Mouse (Mus musculus) gastrocnemius, adult 2 months (tissue): ENCODE results near the gene Eif2b1. TPM values are rescaled to one million over a fixed set of nuclear protein-coding genes. Genes with fewer than 3 reads are reported as not detected.
A peak's percentile ranks its signal among the peaks of the same experiment; 100 is the strongest.
"Not testable (repeated sequence)": the region's sequence is repeated elsewhere in the genome, so short reads cannot be mapped to it uniquely, and the experiment has no call there.

Source experiments
- DNase-seq: peaks from one replicate; pipeline ENCODE4 v3.0.0; 2022
- H3K27ac ChIP-seq: fragments of 200-600 bp; 2 replicates; pipeline ENCODE4 v1.8.1; 2022; ENCODE audit warnings: mild to moderate bottlenecking
- H3K4me3 ChIP-seq: fragments of 200-600 bp; 2 replicates; pipeline ENCODE4 v1.8.1; 2022; ENCODE audit warnings: mild to moderate bottlenecking, moderate library complexity
- CTCF ChIP-seq: fragments of 200-600 bp; IDR thresholded peaks from 2 replicates; pipeline ENCODE4 v1.8.1; 2022; ENCODE audit warnings: antibody characterized with exemption, mild to moderate bottlenecking, moderate library complexity
- intact Hi-C: fragments of 180-260 bp; cut with DNase I; formaldehyde crosslinking; loops from one replicate; pipeline ENCODE4 v1.15.1; 2025
- long read RNA-seq, 2 experiments: library from polyadenylated mRNA; stranded (forward); transcript quantifications; one replicate each; pipeline ENCODE4 v2.0.0; 2021
- total RNA-seq, 2 experiments: library from RNA; stranded (reverse); gene quantifications; 2 replicates each; pipeline ENCODE4 v1.2.3; 2021

Gene Eif2b1
- 10 to 100 TPM; 36.7 to 38.5 TPM for total RNA-seq
- long read RNA-seq, experiment 1, transcript Eif2b1-201 (9 exons, 2,013 nt), result major isoform, 64 of 69 reads
- long read RNA-seq, experiment 1, partial matches to known transcripts, result 0 of 69 reads
- long read RNA-seq, experiment 1, other reads (novel, unspliced or antisense), result 5 of 69 reads
- long read RNA-seq, experiment 2, transcript Eif2b1-201 (9 exons, 2,013 nt), result major isoform, 72 of 74 reads
- long read RNA-seq, experiment 2, partial matches to known transcripts, result 0 of 74 reads
- long read RNA-seq, experiment 2, other reads (novel, unspliced or antisense), result 2 of 74 reads

- DNase-seq, result peak; percentile 96
- Histone ChIP-seq H3K4me3 (peak within 1 kb of the TSS; percentile 90), H3K27ac (peak within 1 kb of the TSS; percentile 91)
- intact Hi-C loops, result no loop called here
- TF ChIP-seq CTCF, result 0 out of 2 replicates have a peak, but pooled peaks have one; percentile 4
These were observed at the start of gene Eif2b1, which contains the start of gene Gtf2h3 for GRCm38 (mm10) chr5:124578633-124579317. TSS of gene Eif2b1 (minus strand) at chr5:124579131. TSS of gene Gtf2h3 (plus strand) at chr5:124579140.

GRCm38 (mm10) chr5:124624291-124624690 is 45.4 kb upstream of the Eif2b1 start:
- DNase-seq, result no peak
- H3K4me3 ChIP-seq, result no peak overlapping the region
- H3K27ac ChIP-seq, result no peak overlapping the region
- no peak for TF ChIP-seq CTCF
- intact Hi-C loops, result no loop called here

GRCm38 (mm10) chr5:124622890-124623289 is 44.0 kb upstream of the Eif2b1 start:
- no peak overlapping the region for H3K27ac ChIP-seq
- no peak for TF ChIP-seq CTCF
- no peak for DNase-seq
- H3K4me3 ChIP-seq, result no peak overlapping the region
- intact Hi-C loops, result no loop called here

- Histone ChIP-seq H3K4me3 (no peak overlapping the region), H3K27ac (no peak overlapping the region)
- DNase-seq, result no peak
- no peak for TF ChIP-seq CTCF
- intact Hi-C loops, result no loop called here
These were observed 42.4 kb upstream of the Eif2b1 start for GRCm38 (mm10) chr5:124621362-124621761.

DNA sequence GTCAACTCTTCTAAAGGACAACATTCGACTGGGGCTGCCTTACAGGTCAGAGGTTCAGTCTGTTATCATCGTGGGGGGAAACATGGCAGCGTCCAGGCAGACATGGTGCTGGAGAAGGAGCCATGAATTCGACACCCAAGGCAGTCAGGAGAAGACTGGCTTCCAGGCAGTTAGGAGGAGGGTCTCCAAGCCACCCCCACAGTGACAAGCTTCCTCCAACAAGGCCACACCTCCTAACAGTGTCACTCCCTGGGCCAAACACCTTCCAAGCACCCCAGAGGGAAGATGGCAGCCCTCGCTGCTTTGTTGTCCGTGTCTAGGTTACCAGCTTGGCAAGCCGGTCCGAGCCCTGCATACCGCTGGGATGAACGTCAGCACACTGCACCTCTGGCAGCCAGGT is 39.8 kb upstream of the Eif2b1 start:
- intact Hi-C loops, result no loop called here
- Histone ChIP-seq H3K4me3 (no peak overlapping the region), H3K27ac (no peak overlapping the region)
- no peak for TF ChIP-seq CTCF
- peak; percentile 12 for DNase-seq

- Histone ChIP-seq H3K4me3 (no peak overlapping the region), H3K27ac (peak overlapping the region; percentile 61)
- TF ChIP-seq CTCF, result no peak
- DNase-seq, result no peak
- intact Hi-C loops, result no loop called here
These were observed 35.8 kb upstream of the Eif2b1 start for GRCm38 (mm10) chr5:124614709-124615108.

GRCm38 (mm10) chr5:124610965-124611364 is 32.0 kb upstream of the Eif2b1 start:
- H3K27ac ChIP-seq, result no peak overlapping the region
- DNase-seq, result no peak
- intact Hi-C loops, result no loop called here
- peak; percentile 22; the same call in 1 of the 2 replicates for TF ChIP-seq CTCF
- H3K4me3 ChIP-seq, result no peak overlapping the region

DNA sequence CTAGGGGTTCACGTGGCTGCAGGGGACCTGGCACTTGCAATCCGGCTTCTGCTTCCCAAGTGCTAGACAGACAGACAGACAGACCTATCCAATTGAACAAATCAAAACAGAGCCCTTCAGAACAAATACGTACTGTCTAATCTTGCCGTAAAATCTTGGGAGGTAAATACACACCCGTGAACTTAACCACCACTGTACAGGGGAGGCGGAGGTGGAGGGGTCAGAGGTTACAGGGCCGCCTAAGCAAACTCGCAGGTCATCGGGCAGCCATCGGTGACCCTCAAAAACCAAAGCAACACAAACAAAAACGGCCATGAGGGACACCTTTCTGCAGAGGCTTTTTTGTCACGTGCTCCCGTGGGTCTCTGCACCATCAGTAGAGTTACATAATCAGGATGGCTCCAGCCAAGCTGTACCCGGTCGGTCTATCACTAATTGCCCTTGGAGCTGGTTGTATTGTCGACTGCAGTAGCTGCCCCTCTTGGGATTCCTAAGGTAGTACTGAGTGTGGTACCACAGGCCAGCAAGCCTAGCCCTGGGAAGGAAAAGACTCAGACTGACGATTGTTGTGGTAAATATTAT is 26.2 kb upstream of the Eif2b1 start:
- TF ChIP-seq CTCF, result no peak
- H3K27ac ChIP-seq, result no peak overlapping the region
- no peak for DNase-seq
- intact Hi-C loops, result no loop called here
- H3K4me3 ChIP-seq, result no peak overlapping the region

- intact Hi-C loops, result no loop called here
- DNase-seq, result no peak
- H3K4me3 ChIP-seq, result no peak overlapping the region
- no peak overlapping the region for H3K27ac ChIP-seq
- TF ChIP-seq CTCF, result no peak
These were observed 25.4 kb upstream of the Eif2b1 start for GRCm38 (mm10) chr5:124604296-124604695.

- peak; percentile 58 for TF ChIP-seq CTCF
- no peak overlapping the region for H3K27ac ChIP-seq
- no peak overlapping the region for H3K4me3 ChIP-seq
- peak; percentile 44 for DNase-seq
- intact Hi-C loops, result loop anchor here (2.0 kb wide), 1 partner anchor 266 kb away; no protein-coding TSS in a partner anchor
These were observed 23.4 kb upstream of the Eif2b1 start for GRCm38 (mm10) chr5:124602349-124602748.

GRCm38 (mm10) chr5:124599726-124600125 is 20.8 kb upstream of the Eif2b1 start:
- intact Hi-C loops, H3K27ac ChIP-seq, DNase-seq, H3K4me3 ChIP-seq: not testable (repeated sequence)

- no peak for TF ChIP-seq CTCF
- peak; percentile 94 for DNase-seq
- intact Hi-C loops, result no loop called here
- peak overlapping the region; percentile 71 for H3K4me3 ChIP-seq
- peak overlapping the region; percentile 74 for H3K27ac ChIP-seq
These were observed 19.6 kb upstream of the Eif2b1 start for GRCm38 (mm10) chr5:124598224-124599174.
